In genomic region chr9:108783548-108784463, GRCm38 (mm10) we compare ENCODE assay signal across 7 mouse cellular contexts. TPM values are rescaled to one million over a fixed set of nuclear protein-coding genes. Genes with fewer than 3 reads are reported as not detected.
A peak's percentile ranks its signal among the peaks of the same experiment; 100 is the strongest.
DNase-seq lines count a peak whose midpoint lies in the region; ATAC-seq lines count a peak whose summit lies in the region.

Ip6k2 (plus strand) TSS chr9:108783796.

- under 1% methylated on average over 52 of the region's 56 CpGs for WGBS in embryonic facial prominence, embryonic 11.5 days
- under 1% methylated on average over 56 of the region's 56 CpGs for WGBS in limb, embryonic 11.5 days
- WGBS in midbrain, embryonic 14.5 days, result under 1% methylated on average over 56 of the region's 56 CpGs

- H3K4me3 ChIP-seq in embryonic facial prominence, embryonic 11.5 days (ENCODE audit: low read depth, low read length), result peak within 1 kb of the TSS; percentile 84
- peak within 1 kb of the TSS; percentile 90 for H3K4me3 ChIP-seq in limb, embryonic 11.5 days (ENCODE audit: low read depth, low read length)
- H3K4me3 ChIP-seq in midbrain, embryonic 14.5 days (replicated peaks; ENCODE audit: low read depth, low read length), result peak within 1 kb of the TSS; percentile 71

- H3K9me3 ChIP-seq in embryonic facial prominence, embryonic 11.5 days (replicated peaks; ENCODE audit: control insufficient read depth, low read length), result no peaks in the 10 kb centered on the region
- no peaks in the 10 kb centered on the region for H3K9me3 ChIP-seq in limb, embryonic 11.5 days (ENCODE audit: control insufficient read depth, low read length)
- H3K9me3 ChIP-seq in midbrain, embryonic 14.5 days (ENCODE audit: control insufficient read depth, low read length), result no peaks in the 10 kb centered on the region

- ATAC-seq in embryonic facial prominence, embryonic 11.5 days (replicated peaks; ENCODE audit: insufficient number of reproducible peaks, low FRiP score, low TSS enrichment, low read depth), result peak; percentile 98
- peak; percentile 97 for ATAC-seq in limb, embryonic 11.5 days (ENCODE audit: insufficient number of reproducible peaks, low FRiP score, low TSS enrichment, low read depth)
- peak; percentile 98 for ATAC-seq in midbrain, embryonic 14.5 days (ENCODE audit: low FRiP score, low TSS enrichment)

- H3K27ac ChIP-seq in embryonic facial prominence, embryonic 11.5 days (replicated peaks; ENCODE audit: low read depth, low read length), result peak within 1 kb of the TSS; percentile 89
- peak within 1 kb of the TSS; percentile 69 for H3K27ac ChIP-seq in limb, embryonic 11.5 days (replicated peaks; ENCODE audit: low read depth, low read length)
- peak within 1 kb of the TSS; percentile 97 for H3K27ac ChIP-seq in midbrain, embryonic 14.5 days (replicated peaks; ENCODE audit: low read depth, low read length)

- peak within 1 kb of the TSS; percentile 96 for H3K9ac ChIP-seq in embryonic facial prominence, embryonic 11.5 days (replicated peaks; ENCODE audit: low read length)
- H3K9ac ChIP-seq in limb, embryonic 11.5 days (ENCODE audit: low read length), result peak within 1 kb of the TSS; percentile 98
- H3K9ac ChIP-seq in midbrain, embryonic 14.5 days (replicated peaks; ENCODE audit: low read length), result peak within 1 kb of the TSS; percentile 98

- peak within 1 kb of the TSS; percentile 41 for H3K4me2 ChIP-seq in embryonic facial prominence, embryonic 11.5 days (ENCODE audit: low read depth, low read length)
- H3K4me2 ChIP-seq in limb, embryonic 11.5 days (ENCODE audit: low read depth, severe bottlenecking), result peak within 1 kb of the TSS; percentile 63
- H3K4me2 ChIP-seq in midbrain, embryonic 14.5 days (ENCODE audit: low read length), result peak within 1 kb of the TSS; percentile 96

- H3K4me1 ChIP-seq in embryonic facial prominence, embryonic 11.5 days (ENCODE audit: control insufficient read depth, insufficient read depth, low read length), result no peaks in the 10 kb centered on the region
- peaks cover 5% of the 10 kb centered on the region; the same call in 1 of the 2 replicates for H3K4me1 ChIP-seq in limb, embryonic 11.5 days (ENCODE audit: control insufficient read depth, insufficient read depth, low read length)
- H3K4me1 ChIP-seq in midbrain, embryonic 14.5 days (ENCODE audit: control insufficient read depth, insufficient read depth, low read length), result peaks cover 48% of the 10 kb centered on the region

- no peaks in the 10 kb centered on the region for H3K27me3 ChIP-seq in embryonic facial prominence, embryonic 11.5 days (ENCODE audit: control insufficient read depth, insufficient read depth, low read length)
- H3K27me3 ChIP-seq in limb, embryonic 11.5 days (ENCODE audit: control insufficient read depth, insufficient read depth, low read length), result no peaks in the 10 kb centered on the region
- H3K27me3 ChIP-seq in midbrain, embryonic 14.5 days (ENCODE audit: control insufficient read depth, insufficient read depth, low read length), result no peaks in the 10 kb centered on the region

- H3K36me3 ChIP-seq in embryonic facial prominence, embryonic 11.5 days (replicated peaks; ENCODE audit: control insufficient read depth, insufficient read depth, low read depth, low read length), result no peaks in the 10 kb centered on the region
- no peaks in the 10 kb centered on the region; the same call in 1 of the 2 replicates for H3K36me3 ChIP-seq in limb, embryonic 11.5 days (ENCODE audit: control insufficient read depth, insufficient read depth, low read length)
- peaks cover 4% of the 10 kb centered on the region; the same call in 1 of the 2 replicates for H3K36me3 ChIP-seq in midbrain, embryonic 14.5 days (ENCODE audit: control insufficient read depth, insufficient read depth, low read length)

- DNase-seq in adrenal gland, postnatal 14 days, result peak; percentile 99
- peak; percentile 98 for DNase-seq in embryonic facial prominence, embryonic 11.5 days (ENCODE audit: low spot score)
- peak; percentile 100 for DNase-seq in heart, adult 11 months
- DNase-seq in kidney, adult 18-20 months, result peak; percentile 95
- DNase-seq in limb, embryonic 11.5 days (ENCODE audit: low spot score), result peak; percentile 98
- peak; percentile 99 for DNase-seq in midbrain, embryonic 14.5 days
- peak; percentile 92 to 94 for DNase-seq in spleen, adult 18-20 months

RNA-seq across cellular contexts. Expression of gene Ip6k2, which starts in this region (rescaled TPM):
- total RNA-seq in adrenal gland, postnatal 14 days (2021), result 71.0 and 78.2 TPM in 2 replicates
- 113 and 118 TPM in 2 replicates for polyA plus RNA-seq in embryonic facial prominence, embryonic 11.5 days (2014; fragmentation: Nextera tagmentation; extraction: Ambion mirVana)
- 129 and 136 TPM in 2 replicates for polyA plus RNA-seq in limb, embryonic 11.5 days (2014; fragmentation: Nextera tagmentation; extraction: Ambion mirVana)
- 256 and 286 TPM in 2 replicates for polyA plus RNA-seq in midbrain, embryonic 14.5 days (2014; fragmentation: Nextera tagmentation; extraction: Ambion mirVana)

Comparison
In these comparisons a context has a peak if more than half of its experiments do, and no peak if none do; other contexts are left out.
1. Peak in every context shown above with its lines: DNase-seq, ATAC-seq, H3K4me3 ChIP-seq and H3K27ac ChIP-seq.
2. H3K4me2 ChIP-seq: peak in every context shown above with its lines; median percentile 96 in midbrain, embryonic 14.5 days; 63 in limb, embryonic 11.5 days; 41 in embryonic facial prominence, embryonic 11.5 days.